Mouse (Mus musculus) lung, postnatal 0 days (tissue): Measurements from ENCODE around the gene Cfap54.
A peak's percentile ranks its signal among the peaks of the same experiment; 100 is the strongest.

ENCODE experiments used
- CTCF ChIP-seq: IDR thresholded peaks from 2 replicates; pipeline ENCODE4 v1.5.1; 2016; ENCODE audit warnings: antibody characterized with exemption, mild to moderate bottlenecking
- EP300 ChIP-seq: IDR thresholded peaks from 2 replicates; pipeline ENCODE4 v1.6.1; 2016; ENCODE audit warnings: antibody characterized with exemption, mild to moderate bottlenecking, control low read depth

DNA sequence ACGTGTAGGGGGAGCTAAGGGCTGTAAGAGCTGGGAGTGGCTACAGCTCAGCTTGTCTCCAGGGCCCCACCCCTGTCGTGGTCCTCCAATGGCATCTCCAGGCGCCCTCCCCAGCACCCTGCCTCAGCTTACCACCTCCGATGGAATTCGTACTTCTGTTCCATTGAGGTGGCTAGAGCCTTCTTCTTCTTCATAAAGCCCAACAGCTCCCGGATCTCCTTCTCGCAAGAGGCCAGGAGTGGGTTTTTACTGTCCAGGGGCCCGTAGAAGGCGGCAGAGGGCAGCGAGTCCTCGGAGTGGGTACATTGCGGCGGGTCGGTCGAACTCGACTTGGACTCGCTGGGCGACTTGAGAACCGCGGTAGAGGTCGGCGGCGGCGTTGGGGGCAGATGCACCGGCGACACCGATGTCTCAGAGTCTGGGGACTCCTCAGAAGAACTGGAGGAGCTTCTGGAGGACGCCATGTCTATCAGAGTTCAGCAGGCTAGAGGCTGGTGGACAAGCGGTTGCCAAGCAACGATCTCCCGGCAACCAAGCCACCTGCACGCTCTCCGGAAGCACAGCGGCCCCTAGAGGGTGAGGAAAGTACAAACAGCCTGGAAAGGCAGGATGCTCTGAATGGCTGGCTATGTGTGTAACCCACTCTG, at the start of gene Cfap54:
- TF ChIP-seq CTCF (peak; percentile 93), EP300 (no peak)
